Mouse (Mus musculus) frontal cortex, postnatal 36 days (tissue): ENCODE measurements around the gene Tmem132c.
"Not testable (repeated sequence)": the region's sequence is repeated elsewhere in the genome, so short reads cannot be mapped to it uniquely, and the experiment has no call there.

Experiments
- DNase-seq, 2 experiments: peaks; one replicate each; pipeline ENCODE4 v3.0.0; 2022; ENCODE audit warnings: low spot score in 2 of 2

Gene Tmem132c

GRCm38 (mm10) chr5:127341158-127341557 is 99.5 kb downstream of the Tmem132c start:
- DNase-seq, result no peak

DNA sequence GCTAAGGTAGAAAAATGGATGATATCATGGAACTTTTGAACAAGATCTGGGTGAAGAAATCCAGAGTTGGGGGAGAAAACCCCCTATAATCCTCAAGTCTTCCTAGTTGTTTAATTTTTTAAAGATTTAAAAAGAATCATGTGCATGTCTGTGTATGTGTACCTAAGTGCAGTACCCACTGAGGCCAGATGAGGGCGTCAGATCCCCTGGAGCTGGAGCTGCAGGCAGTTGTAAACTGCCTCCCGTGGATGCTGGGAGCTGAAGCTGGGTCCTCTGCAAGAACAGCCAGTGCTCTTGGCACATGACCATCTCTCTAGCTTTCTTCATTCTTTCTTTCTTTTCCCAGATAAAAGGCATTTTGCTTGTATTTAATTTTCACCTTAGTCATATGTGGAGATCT is 103.1 kb downstream of the Tmem132c start:
- no peak for DNase-seq

GRCm38 (mm10) chr5:127346364-127346763 is 104.8 kb downstream of the Tmem132c start:
- DNase-seq, result no peak

DNA sequence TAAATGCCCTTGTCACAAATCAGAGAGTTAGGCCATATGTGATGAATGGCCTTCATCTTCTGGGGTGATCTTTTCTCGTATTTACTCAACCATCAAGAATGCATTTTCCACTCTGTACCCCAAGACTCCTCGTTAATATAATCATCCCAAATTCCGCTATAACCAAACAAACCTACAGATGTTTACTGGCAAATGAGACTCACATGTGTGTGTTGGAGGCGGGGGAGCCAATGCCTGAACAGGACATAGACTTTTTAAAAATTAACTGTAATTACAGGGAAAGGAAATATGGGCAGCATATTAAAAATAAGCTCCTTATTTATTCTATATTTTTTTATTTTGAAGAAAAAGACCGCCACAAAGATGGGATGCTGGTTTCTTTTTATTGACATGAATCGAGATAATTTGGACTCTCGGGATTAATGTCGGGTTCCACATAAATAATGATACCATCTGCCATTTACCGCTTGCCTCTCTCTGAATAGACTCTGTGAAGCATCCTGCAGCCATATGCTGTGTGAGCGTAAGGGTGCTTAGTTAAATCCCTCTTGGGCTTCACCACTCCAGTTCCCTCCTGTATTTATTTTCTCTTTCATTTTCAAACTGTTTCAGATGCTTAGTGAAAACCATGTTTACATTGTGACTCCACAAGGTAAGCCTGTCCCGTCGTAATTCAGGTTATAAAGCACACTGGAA is 105.6 kb downstream of the Tmem132c start:
- DNase-seq, result no peak

GRCm38 (mm10) chr5:127349221-127350065 is 107.8 kb downstream of the Tmem132c start:
- no peak for DNase-seq

DNA sequence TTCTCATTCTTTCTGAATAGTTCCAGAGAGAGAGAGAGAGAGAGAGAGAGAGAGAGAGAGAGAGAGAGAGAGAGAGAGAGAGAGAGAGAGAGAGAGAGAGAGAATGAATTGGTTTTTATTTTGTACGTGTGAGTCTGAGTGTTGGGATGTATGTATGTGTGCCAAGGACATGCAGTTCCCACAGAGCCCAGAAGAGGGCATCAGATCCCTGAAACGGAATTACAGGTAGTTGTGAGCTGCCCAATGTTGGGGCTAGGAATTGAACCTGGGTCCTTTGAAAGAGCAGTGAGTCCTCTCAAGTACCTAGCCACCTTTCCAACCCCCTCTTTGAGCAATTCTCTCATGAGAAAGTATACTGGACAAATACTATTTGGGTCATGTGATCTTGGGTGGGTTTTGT is 111.4 kb downstream of the Tmem132c start:
- no peak for DNase-seq

DNA sequence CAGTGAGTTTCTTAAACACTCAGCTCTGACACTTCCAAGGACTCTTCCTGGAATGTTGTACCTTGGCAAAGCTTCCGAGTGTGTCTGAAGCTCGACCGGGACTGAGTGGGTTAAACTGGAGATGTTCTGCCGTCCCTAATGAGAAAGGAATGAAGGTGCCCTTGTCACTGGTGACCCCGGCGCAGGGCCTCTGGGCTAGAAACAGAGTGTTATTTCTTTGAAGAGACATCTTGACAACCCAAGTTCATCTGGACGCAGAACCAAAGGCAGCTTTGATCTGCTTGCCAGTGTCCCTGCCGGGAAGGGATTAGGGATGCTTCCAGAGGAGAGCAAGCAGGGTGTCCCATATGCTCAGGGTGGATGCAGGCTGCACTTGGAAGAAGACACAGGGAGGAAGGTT is 114.2 kb downstream of the Tmem132c start:
- no peak for DNase-seq

DNA sequence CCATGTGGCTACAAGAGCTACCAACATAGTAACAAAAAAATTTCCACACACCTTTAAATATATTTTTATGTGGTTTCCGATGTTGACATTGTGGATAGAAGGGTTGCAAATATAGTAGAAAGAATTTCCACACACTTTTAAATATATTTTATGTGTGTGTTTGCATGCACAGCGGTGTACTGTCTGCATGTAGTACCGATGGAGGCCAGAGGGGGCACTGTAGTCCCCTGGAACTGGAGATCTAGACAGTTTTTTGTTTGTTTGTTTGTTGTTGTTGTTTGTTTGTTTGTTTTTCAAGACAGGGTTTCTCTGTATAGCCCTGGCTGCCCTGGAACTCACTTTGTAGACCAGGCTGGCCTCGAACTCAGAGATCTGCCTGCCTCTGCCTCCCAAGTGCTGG is 116.3 kb downstream of the Tmem132c start:
- not testable (repeated sequence) for DNase-seq

DNA sequence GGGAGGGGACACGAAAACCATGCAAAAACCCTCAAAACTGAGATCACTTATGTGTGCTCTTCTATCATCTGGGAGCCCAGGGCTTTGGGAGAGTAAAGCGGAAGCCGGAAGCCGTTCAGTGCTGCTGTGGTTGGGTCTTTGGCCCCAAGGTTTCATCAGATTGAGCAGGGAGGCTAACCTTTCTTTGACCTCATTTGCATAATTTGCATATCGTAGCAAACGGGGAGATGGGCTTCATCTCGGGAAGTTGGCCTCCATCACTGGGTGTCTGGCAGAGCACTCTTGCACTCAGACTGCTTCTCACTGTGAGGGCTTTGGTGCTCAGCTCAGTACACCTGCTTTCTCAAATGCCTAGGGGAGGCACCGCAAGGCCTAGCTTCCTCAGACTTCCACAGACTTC is 119.5 kb downstream of the Tmem132c start:
- DNase-seq, result no peak

- DNase-seq, result no peak
Observed at GRCm38 (mm10) chr5:127365061-127365460, 123.5 kb downstream of the Tmem132c start.

DNA sequence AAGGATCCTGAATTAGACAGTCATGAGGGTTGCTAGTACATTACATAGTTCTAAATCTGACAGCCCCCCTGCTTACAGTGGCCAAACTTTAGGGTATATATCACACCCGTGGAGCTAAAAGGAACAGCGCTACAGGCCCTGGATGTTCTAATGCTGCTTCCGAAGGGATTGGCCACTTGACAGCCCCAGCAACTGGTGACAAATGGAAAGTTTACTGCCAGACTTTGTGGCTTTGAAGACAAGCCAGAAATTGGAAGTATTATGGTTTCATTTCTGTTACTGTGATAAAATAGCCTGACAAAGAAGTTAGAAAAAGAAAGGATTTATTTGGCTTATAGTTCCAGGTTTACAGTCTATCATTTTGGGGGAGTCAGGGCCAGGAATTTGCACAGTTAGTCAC is 126.6 kb downstream of the Tmem132c start:
- no peak for DNase-seq

- DNase-seq, result no peak
Observed at GRCm38 (mm10) chr5:127369812-127370211, 128.2 kb downstream of the Tmem132c start.

DNA sequence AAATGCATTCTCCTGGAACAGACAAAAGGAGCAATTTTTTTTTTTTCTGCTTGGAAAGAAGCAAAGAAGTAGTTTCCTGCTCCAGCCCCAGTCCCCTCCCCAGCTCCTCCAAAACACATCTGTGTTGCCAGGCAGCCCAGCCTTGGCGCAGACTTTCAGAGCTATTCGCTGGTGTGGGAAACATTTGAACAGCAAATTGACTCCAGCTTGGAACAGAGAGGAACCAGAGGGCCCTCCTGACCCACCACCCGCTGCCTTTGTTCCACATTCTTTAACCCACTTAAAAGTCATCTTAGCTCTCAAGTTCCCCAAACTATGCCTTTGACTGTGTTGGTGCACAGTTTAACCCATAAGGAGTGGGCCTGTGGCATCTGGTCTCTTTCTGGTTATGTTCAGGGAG is 128.9 kb downstream of the Tmem132c start:
- DNase-seq, result peak; percentile 21

DNA sequence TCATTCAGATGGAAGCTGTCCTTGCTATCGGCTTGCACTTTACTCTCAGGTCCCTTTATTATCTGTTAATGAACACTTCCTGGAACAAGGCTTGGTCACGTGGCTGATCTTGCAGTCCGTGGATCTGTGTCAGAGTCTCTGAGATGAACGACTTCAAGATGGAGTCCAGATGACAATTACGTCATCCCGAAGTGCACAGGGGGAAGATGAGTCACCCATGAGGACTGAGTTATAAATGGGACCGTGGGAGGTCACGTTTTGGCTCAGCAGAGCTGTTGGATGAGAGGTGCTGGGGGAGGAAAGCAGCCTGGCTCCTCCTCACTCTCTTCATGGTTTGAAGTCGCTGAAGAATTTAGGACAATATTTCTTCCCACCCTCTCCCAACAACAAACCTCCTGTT is 132.6 kb downstream of the Tmem132c start:
- DNase-seq, result peak; percentile 56 to 73

- peak in 1 of 2 experiments; percentile 15 for DNase-seq
Observed at GRCm38 (mm10) chr5:127375654-127376053, 134.0 kb downstream of the Tmem132c start.

GRCm38 (mm10) chr5:127378521-127378920 is 136.9 kb downstream of the Tmem132c start:
- no peak for DNase-seq

- no peak for DNase-seq
Observed at GRCm38 (mm10) chr5:127379351-127379750, 137.7 kb downstream of the Tmem132c start.

GRCm38 (mm10) chr5:127381216-127381615 is 139.6 kb downstream of the Tmem132c start:
- no peak for DNase-seq

DNA sequence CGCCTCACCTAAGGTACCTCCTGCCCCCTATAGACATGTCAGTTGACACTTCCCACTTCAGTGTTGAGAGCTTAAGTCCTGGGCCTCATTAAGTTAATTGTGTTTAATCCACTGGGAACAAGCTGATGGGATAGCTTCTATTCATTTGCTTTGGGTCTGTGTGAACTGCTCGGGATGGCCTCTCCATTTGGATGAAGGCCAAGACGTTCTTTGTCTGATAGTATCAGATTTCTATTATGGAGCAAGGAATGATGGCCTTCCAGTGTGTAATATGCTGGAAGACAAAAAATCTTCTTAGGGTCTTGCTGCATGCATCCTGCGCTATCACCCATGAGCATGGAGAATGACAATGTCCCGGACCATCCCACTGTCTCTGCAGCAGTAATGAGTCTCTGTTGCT is 141.0 kb downstream of the Tmem132c start:
- no peak for DNase-seq

DNA sequence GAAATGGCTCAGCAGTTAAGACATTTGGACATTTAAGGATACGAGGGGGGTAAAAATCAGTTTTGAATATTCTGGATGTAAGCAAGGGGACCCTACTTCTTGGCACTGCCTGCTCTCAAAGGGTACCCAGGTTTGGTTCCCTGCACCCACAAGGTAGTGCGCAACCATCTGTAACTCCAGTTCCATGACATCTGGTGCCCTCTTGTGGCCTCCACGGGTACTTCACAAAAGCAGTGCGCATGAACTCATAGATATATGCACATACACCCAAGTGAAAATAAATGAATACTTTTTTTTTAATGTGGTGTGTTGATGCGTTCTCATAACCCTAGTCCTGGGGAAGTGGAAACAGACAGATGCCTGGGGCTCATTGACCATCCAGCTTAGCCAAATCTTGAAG is 149.6 kb downstream of the Tmem132c start:
- DNase-seq, result no peak

DNA sequence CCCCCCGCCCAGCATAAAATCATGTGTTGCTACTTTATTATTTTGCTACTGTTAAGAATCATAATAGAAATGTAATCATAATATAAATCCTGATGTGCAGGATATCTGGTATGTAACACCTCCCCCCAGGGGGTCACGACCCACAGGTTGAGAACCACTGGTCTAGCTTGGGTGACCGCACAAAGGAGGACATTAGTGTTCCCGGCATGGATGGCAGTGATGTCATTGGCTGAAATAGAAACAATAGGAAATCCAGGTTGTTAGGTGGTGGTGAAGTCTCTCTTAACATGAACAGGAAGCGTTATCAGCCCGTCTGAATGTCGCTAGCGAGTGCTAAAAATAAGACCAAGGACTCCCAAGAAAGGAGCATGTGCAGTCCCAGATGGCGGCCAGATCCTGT is 155.3 kb downstream of the Tmem132c start:
- DNase-seq, result no peak

DNA sequence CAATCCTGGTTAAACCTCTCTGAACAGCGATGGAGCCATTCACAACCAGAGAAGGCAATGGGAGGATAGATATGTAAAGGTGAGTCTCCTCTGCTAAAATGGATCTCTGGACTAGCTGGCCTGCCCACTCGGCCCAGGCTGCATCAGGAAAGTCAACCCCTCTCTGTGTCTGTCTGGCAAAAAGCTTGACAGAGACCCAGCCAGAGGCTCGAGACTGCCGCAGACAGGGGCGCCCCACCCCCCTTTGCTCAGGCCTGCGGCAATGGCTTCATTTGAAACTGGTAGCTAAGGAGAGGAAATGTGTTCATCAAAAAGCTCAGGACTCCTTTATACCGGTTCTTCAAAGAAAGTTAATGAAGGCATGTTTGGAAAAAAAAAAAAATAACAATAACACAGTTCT is 156.4 kb downstream of the Tmem132c start:
- no peak for DNase-seq

DNA sequence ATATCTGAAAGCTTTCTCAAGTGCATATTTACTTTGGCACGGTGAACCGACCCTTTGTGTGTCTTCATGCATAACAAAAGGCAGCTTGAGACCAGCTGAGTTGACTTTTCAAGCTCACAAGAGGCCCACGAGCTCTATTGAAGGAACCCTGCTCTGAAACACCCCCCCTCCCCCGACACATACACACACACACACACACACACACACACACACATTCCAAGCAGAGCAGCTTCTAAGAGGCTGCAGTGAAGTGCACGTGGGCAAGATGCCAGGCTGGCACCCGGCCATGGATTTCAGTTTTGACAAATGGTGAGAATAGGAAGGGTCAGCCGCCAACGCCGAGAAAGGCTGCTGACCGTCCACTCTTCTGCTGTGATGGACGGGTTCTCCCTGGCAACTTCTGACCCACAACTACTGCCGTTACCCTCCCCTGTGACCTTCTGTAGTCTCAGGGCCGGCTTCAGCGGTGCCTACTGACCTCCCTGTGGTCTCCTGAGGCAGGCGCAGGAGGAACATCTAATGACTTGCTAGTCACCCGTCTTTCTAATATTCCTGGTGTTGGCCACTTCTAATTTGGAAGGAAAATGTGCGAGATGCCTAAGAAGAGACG is 163.9 kb downstream of the Tmem132c start:
- peak; percentile 11 to 20 for DNase-seq
